Mouse (Mus musculus) kidney, adult 2 months (tissue): ENCODE measurements around the gene Tomm6. TPM values are rescaled to one million over a fixed set of nuclear protein-coding genes. Genes with fewer than 3 reads are reported as not detected.

ENCODE experiments used
- DNase-seq: peaks from one replicate; pipeline ENCODE4 v3.0.0; 2021
- H3K27ac ChIP-seq: fragments of 200-500 bp; 2 replicates; pipeline ENCODE4 v1.5.1; 2012; ENCODE audit warnings: low read depth, low read length, control low read depth, inconsistent platforms; ENCODE audit not compliant: insufficient read depth
- H3K27me3 ChIP-seq: fragments of 200-500 bp; replicated peaks from 2 replicates; pipeline ENCODE4 v1.6.1; 2012; ENCODE audit warnings: mild to moderate bottlenecking, moderate library complexity, low read length, inconsistent platforms; ENCODE audit not compliant: control insufficient read depth, insufficient read depth
- H3K36me3 ChIP-seq: fragments of 200-500 bp; 2 replicates; pipeline ENCODE4 v1.6.1; 2012; ENCODE audit warnings: mild to moderate bottlenecking, moderate library complexity, low read length, inconsistent platforms; ENCODE audit not compliant: control insufficient read depth, insufficient read depth
- H3K4me1 ChIP-seq: fragments of 200-500 bp; 2 replicates; pipeline ENCODE4 v1.6.1; 2011; ENCODE audit warnings: low read length; ENCODE audit not compliant: control insufficient read depth, insufficient read depth
- H3K4me3 ChIP-seq: fragments of 200-500 bp; 2 replicates; pipeline ENCODE4 v1.5.1; 2011; ENCODE audit warnings: mild to moderate bottlenecking, low read depth, low read length, control low read depth; ENCODE audit not compliant: insufficient read depth
- CTCF ChIP-seq: fragments of 200-500 bp; conservative IDR thresholded peaks from 2 replicates; pipeline ENCODE4 v1.5.1; 2011; ENCODE audit warnings: low read depth, mild to moderate bottlenecking, control low read depth, low read length, moderate library complexity, mixed read lengths; ENCODE audit not compliant: insufficient read depth, insufficient read length
- POLR2A ChIP-seq: fragments of 200-500 bp; IDR thresholded peaks from one replicate; pipeline ENCODE4 v1.6.1; 2011; ENCODE audit warnings: low read depth, low read length, control low read depth
- WGBS: fragments of 180-500 bp; shearing (Covaris S2); methylation state at CpG from one replicate; pipeline ENCODE4 v1.1.7; 2018; 5-methylcytosine and 5-hydroxymethylcytosine counted together
- polyA plus RNA-seq: library from polyadenylated mRNA; depleted of rRNA; stranded (reverse); fragments of >200 nt; gene quantifications from 2 replicates; pipeline ENCODE4 v1.2.3, GENCODE M21; 2012

Tomm6 gene
- polyA plus RNA-seq, 1 experiment = 153 TPM

- peaks cover 3% of the 10 kb centered on the region; the same call in 1 of the 2 replicates for H3K4me1 ChIP-seq
- H3K36me3 ChIP-seq = no peaks in the 10 kb centered on the region
- peak overlapping the region; percentile 46 for H3K4me3 ChIP-seq
- WGBS = 6% methylated on average over 68 of the region's 68 CpGs
- DNase-seq = peak; percentile 81
- no peak for TF ChIP-seq CTCF
- no peak for TF ChIP-seq POLR2A
- H3K27me3 ChIP-seq = no peaks in the 10 kb centered on the region
- H3K27ac ChIP-seq = 0 out of 2 replicates have a peak overlapping the region, but pooled peaks have one; percentile 9
Measured at GRCm38 (mm10) chr17:47672311-47673111, 15.7 kb downstream of the Tomm6 start.

- Histone ChIP-seq H3K36me3 (no peaks in the 10 kb centered on the region), H3K4me3 (peak overlapping the region; percentile 46), H3K27ac (no peak overlapping the region), H3K27me3 (no peaks in the 10 kb centered on the region), H3K4me1 (peaks cover 3% of the 10 kb centered on the region; the same call in 1 of the 2 replicates)
- DNase-seq = no peak
- WGBS = 44% methylated on average over 14 of the region's 14 CpGs
- TF ChIP-seq CTCF (no peak), POLR2A (no peak)
Measured at GRCm38 (mm10) chr17:47671988-47672310, 16.2 kb downstream of the Tomm6 start.

GRCm38 (mm10) chr17:47669166-47669565 lies 19.0 kb downstream of the Tomm6 start:
- TF ChIP-seq POLR2A = no peak
- no peak for TF ChIP-seq CTCF
- no peak for DNase-seq
- Histone ChIP-seq H3K27ac (no peak overlapping the region), H3K4me1 (peaks cover 3% of the 10 kb centered on the region; the same call in 1 of the 2 replicates), H3K36me3 (no peaks in the 10 kb centered on the region), H3K27me3 (no peaks in the 10 kb centered on the region), H3K4me3 (no peak overlapping the region)
- 68% methylated on average over 4 of the region's 4 CpGs for WGBS

GRCm38 (mm10) chr17:47664474-47664873 lies 23.7 kb downstream of the Tomm6 start:
- no peak overlapping the region for H3K27ac ChIP-seq
- H3K27me3 ChIP-seq = no peaks in the 10 kb centered on the region
- no peak for DNase-seq
- H3K4me1 ChIP-seq = peaks cover 4% of the 10 kb centered on the region; the same call in 1 of the 2 replicates
- no peaks in the 10 kb centered on the region for H3K36me3 ChIP-seq
- WGBS = 39% methylated on average over 7 of the region's 7 CpGs
- no peak overlapping the region for H3K4me3 ChIP-seq
- TF ChIP-seq POLR2A (no peak), CTCF (no peak)

GRCm38 (mm10) chr17:47663009-47663713 lies 25.0 kb downstream of the Tomm6 start:
- H3K27ac ChIP-seq = no peak overlapping the region
- H3K36me3 ChIP-seq = no peaks in the 10 kb centered on the region
- DNase-seq = no peak
- peaks cover 4% of the 10 kb centered on the region; the same call in 1 of the 2 replicates for H3K4me1 ChIP-seq
- 69% methylated on average over 9 of the region's 9 CpGs for WGBS
- H3K27me3 ChIP-seq = no peaks in the 10 kb centered on the region
- TF ChIP-seq CTCF (no peak), POLR2A (no peak)
- H3K4me3 ChIP-seq = no peak overlapping the region

GRCm38 (mm10) chr17:47658741-47659243 lies 29.4 kb downstream of the Tomm6 start:
- no peak overlapping the region for H3K4me3 ChIP-seq
- no peak overlapping the region for H3K27ac ChIP-seq
- WGBS = 82% methylated on average over 3 of the region's 3 CpGs
- no peaks in the 10 kb centered on the region for H3K27me3 ChIP-seq
- H3K36me3 ChIP-seq = no peaks in the 10 kb centered on the region
- TF ChIP-seq CTCF = no peak
- no peak for TF ChIP-seq POLR2A
- H3K4me1 ChIP-seq = peaks cover 4% of the 10 kb centered on the region; the same call in 1 of the 2 replicates
- DNase-seq = no peak

- WGBS = 68% methylated on average over 4 of the region's 4 CpGs
- no peaks in the 10 kb centered on the region for H3K4me1 ChIP-seq
- no peaks in the 10 kb centered on the region for H3K27me3 ChIP-seq
- no peak overlapping the region for H3K27ac ChIP-seq
- H3K4me3 ChIP-seq = no peak overlapping the region
- DNase-seq = no peak
- TF ChIP-seq CTCF (no peak), POLR2A (no peak)
- H3K36me3 ChIP-seq = no peaks in the 10 kb centered on the region
Measured at GRCm38 (mm10) chr17:47657901-47658300, 30.3 kb downstream of the Tomm6 start.
